Mouse (Mus musculus) embryonic stem cell, embryonic (primary cell): ENCODE measurements at regions not wholly inside any gene's neighbourhood (a gene's known extent, or its start where the extent isn't known, plus 50 kb on each side); places are given as distances from the start of the nearest gene placed in this dataset.

Experiments used
- CTCF ChIA-PET, 4 experiments: fragments of 300-600 bp in 2 of 4; fragments of 350-600 bp in 2 of 4; sonication (Branson Sonifier 250); formaldehyde crosslinking; loops; one replicate each; lab custom pipeline; 2022; ENCODE audit warnings: inconsistent platforms in 2 of 4; lab: Charles Lee
- POLR2A ChIA-PET, 4 experiments: fragments of 300-600 bp in 2 of 4; fragments of 350-600 bp in 2 of 4; sonication (Branson Sonifier 250); formaldehyde crosslinking; loops; one replicate each; lab custom pipeline; 2022; ENCODE audit warnings: antibody characterized with exemption in 4 of 4, inconsistent platforms in 1 of 4; lab: Charles Lee

- ChIA-PET POLR2A (no interaction called here), CTCF (interaction anchor here in 2 of 4 experiments (0.6 to 0.7 kb wide), 2 partner anchors 268 to 401 kb away, joined by 3 to 4 read pairs; no protein-coding TSS in a partner anchor)
These were observed 139.7 kb upstream of the Runx1 start for GRCm38 (mm10) chr16:92965651-92966050.

DNA sequence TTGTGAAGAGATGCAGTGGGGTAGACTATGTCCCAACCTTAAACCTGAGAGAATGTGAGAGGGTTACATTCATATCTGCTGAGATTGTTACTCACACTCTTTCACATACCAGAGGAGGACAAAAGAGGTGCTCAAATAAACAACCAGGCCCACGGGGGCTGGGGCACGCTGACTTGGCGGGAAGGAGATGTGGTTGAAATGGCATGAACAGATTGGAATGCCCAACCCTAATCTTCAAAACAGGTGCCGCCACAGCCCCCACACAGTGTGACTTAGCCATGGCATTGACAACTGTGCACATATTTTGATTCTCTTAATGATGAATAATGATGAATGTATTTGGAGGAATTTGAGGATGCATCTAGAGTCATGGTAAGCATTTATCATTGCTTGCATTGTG, 137.6 kb upstream of the Runx1 start:
- CTCF ChIA-PET = no interaction called here

GRCm38 (mm10) chr16:92961361-92961760, 135.4 kb upstream of the Runx1 start:
- POLR2A ChIA-PET = interaction anchor here in 1 of 4 experiments (0.5 kb wide), 1 partner anchor 598 kb away, joined by 3 read pairs; no protein-coding TSS in a partner anchor

More for the DNA sequence above, 137.6 kb upstream of the Runx1 start:
- POLR2A ChIA-PET = no interaction called here

DNA sequence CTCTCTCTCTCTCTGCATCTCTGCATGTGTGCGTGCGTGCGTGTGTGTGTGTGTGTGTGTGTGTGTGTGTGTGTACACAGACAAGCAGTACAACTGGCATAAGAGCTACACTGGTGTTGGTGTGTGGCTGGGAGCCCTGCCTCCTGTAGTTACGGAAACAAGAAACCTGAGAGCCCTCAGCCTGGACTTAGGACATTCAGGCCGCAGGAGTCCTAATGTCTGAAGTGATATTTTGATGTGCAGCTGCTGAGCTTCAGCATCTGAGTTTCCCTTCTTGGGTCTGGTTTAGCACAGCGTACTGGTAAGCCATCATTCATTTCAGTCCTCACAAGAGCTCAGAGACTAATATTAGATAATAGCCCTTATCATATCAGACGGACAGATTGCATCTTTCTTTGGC, 134.8 kb upstream of the Runx1 start:
- ChIA-PET POLR2A (interaction anchor here in 1 of 4 experiments (0.5 kb wide), 1 partner anchor 598 kb away, joined by 3 read pairs; no protein-coding TSS in a partner anchor), CTCF (no interaction called here)

More at GRCm38 (mm10) chr16:92961361-92961760, 135.4 kb upstream of the Runx1 start:
- CTCF ChIA-PET = interaction anchor here in 1 of 4 experiments (0.6 kb wide), 1 partner anchor 364 kb away, joined by 5 read pairs; no protein-coding TSS in a partner anchor

- CTCF ChIA-PET = no interaction called here
- POLR2A ChIA-PET = no interaction called here
These were observed 133.0 kb upstream of the Runx1 start for GRCm38 (mm10) chr16:92958967-92959366.

- ChIA-PET POLR2A (no interaction called here), CTCF (interaction anchor here in 1 of 4 experiments (0.6 kb wide), 1 partner anchor 46 kb away, joined by 3 read pairs; no protein-coding TSS in a partner anchor)
These were observed 132.2 kb upstream of the Runx1 start for GRCm38 (mm10) chr16:92958146-92958545.

GRCm38 (mm10) chr16:92955508-92955907, 129.6 kb upstream of the Runx1 start:
- ChIA-PET CTCF (no interaction called here), POLR2A (no interaction called here)

GRCm38 (mm10) chr16:92955087-92955486, 129.1 kb upstream of the Runx1 start:
- POLR2A ChIA-PET = no interaction called here
- CTCF ChIA-PET = no interaction called here

GRCm38 (mm10) chr16:92953936-92954654, 128.1 kb upstream of the Runx1 start:
- ChIA-PET CTCF (no interaction called here), POLR2A (no interaction called here)

DNA sequence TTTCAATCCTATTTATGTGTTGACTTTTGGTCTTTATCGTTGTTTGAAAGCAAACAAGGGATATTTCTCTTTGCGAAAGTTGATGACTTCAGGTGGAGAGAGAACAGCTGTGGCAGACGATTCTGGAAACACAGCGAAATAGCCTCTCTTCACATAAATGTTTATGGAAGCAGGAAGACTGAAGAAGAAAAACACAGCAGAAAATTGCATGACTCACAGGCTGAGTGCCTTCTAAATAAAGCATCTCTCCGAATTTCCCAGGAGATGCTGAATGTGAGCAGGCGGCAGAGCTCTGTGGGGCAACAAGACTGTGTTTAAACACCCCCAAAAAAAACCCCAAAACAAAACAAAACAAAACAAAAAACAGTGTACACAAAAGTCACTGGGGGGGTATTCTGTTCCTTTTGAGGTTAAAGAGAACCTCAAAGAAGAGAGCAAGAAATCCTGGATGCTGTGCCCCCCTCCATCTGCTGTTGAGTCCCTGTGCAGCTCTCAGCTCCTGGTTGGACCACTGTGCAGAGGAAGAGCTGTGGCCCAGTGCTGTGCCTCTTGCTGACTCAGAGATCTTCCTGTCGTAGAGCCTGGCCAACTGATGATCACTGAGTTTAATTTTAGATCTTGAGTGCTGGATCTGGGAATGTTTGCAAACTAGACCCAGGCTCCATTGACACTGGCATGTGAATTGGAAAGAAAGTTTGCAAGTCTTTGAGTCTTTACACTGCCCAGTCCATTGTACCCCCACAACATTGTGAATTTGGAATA, 126.6 kb upstream of the Runx1 start:
- CTCF ChIA-PET = no interaction called here
- POLR2A ChIA-PET = no interaction called here

DNA sequence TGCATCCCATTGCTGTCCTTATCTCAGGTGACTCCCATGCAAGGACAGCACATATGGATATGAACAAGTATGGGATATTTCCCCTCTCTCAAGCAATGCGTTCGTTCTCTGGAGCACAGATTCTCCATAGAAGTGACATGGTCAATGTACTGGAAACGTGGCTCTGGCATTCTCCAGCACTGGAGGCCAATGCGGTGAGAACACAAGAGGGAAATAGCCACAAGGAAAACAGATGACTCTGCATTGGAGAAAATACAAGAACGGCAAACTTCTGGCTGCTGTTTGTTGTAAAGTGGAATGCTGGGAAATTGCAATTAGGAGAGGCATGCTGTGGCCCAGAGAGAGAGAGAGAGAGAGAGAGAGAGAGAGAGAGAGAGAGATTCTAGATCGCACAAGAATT, 125.6 kb upstream of the Runx1 start:
- POLR2A ChIA-PET = no interaction called here

DNA sequence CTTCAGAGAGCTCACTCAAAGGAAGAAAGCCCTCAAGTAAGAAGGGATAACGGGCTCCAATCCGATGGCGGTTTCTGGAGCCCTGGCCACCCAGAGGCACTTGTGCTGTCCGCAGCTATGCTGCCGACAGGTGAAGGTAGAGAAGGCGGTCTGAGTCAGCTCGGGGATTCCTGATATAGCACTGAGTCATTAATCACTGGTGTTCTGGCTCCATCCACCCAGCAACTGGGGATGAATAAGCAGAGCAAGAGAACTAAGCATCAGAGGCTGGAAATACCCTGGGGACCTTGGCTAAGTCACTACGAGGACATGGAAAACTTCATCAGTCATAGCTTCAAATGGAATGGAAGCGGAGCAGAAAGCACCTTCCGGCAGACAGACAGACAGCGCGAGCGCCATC, 122.5 kb upstream of the Runx1 start:
- CTCF ChIA-PET = no interaction called here
- POLR2A ChIA-PET = no interaction called here

More for the DNA sequence above, 125.6 kb upstream of the Runx1 start:
- CTCF ChIA-PET = no interaction called here

- POLR2A ChIA-PET = no interaction called here
- CTCF ChIA-PET = no interaction called here
These were observed 120.6 kb upstream of the Runx1 start for GRCm38 (mm10) chr16:92946554-92946953.

DNA sequence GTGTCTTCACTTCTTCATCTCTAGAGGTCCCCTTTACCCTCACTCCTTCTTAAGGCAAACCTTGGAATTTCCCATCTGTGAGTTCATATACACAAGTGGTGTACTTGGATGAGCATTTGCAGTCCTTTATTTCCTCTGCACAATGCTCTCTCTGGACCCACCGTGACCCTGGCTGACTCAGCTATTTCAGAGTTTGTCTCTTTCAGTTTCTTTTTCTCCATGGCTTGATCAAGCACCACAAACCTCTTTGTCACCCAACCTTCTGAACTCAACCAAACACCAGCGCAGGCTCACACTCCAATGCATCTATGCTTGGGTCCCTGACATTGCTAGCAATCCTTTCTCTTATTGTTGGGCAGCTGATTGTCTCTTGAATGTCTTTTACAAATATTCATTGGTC, 118.0 kb upstream of the Runx1 start:
- POLR2A ChIA-PET = interaction anchor here in 2 of 4 experiments (0.6 to 0.7 kb wide), 2 partner anchors 31 to 222 kb away, joined by 3 read pairs; no protein-coding TSS in a partner anchor
- CTCF ChIA-PET = no interaction called here

GRCm38 (mm10) chr16:92939618-92940017, 113.7 kb upstream of the Runx1 start:
- ChIA-PET CTCF (no interaction called here), POLR2A (no interaction called here)

GRCm38 (mm10) chr16:92935848-92936535, 110.0 kb upstream of the Runx1 start:
- CTCF ChIA-PET = no interaction called here
- POLR2A ChIA-PET = interaction anchor here in 1 of 4 experiments (0.6 kb wide), 1 partner anchor 347 kb away, joined by 3 read pairs; no protein-coding TSS in a partner anchor

- CTCF ChIA-PET = no interaction called here
- POLR2A ChIA-PET = interaction anchor here in 1 of 4 experiments (0.6 kb wide), 1 partner anchor 155 kb away, joined by 3 read pairs; no protein-coding TSS in a partner anchor
These were observed 104.2 kb upstream of the Runx1 start for GRCm38 (mm10) chr16:92930103-92930502.

GRCm38 (mm10) chr16:92928201-92928600, 102.3 kb upstream of the Runx1 start:
- CTCF ChIA-PET = no interaction called here
- POLR2A ChIA-PET = no interaction called here

GRCm38 (mm10) chr16:92927662-92928061, 101.7 kb upstream of the Runx1 start:
- ChIA-PET CTCF (no interaction called here), POLR2A (no interaction called here)
